Mouse (Mus musculus) thymus, postnatal 36 days (tissue): Measurements from ENCODE around the gene Wfdc1.

Experiments
- DNase-seq, 2 experiments: peaks; one replicate each; pipeline ENCODE4 v3.0.0; 2022; ENCODE audit warnings: mixed read lengths in 2 of 2

Wfdc1 gene

GRCm38 (mm10) chr8:119666219-119666951, at the start of gene Wfdc1:
Gene Wfdc1 (plus strand): TSS chr8:119666365.
- no peak for DNase-seq

GRCm38 (mm10) chr8:119616811-119617210, 49.4 kb upstream of the Wfdc1 start:
- no peak for DNase-seq

- no peak for DNase-seq
Measured at GRCm38 (mm10) chr8:119617586-119617985, 48.6 kb upstream of the Wfdc1 start.

GRCm38 (mm10) chr8:119618887-119619286, 47.3 kb upstream of the Wfdc1 start:
- DNase-seq: no peak

GRCm38 (mm10) chr8:119620116-119620840, 45.9 kb upstream of the Wfdc1 start:
- DNase-seq: no peak

GRCm38 (mm10) chr8:119620848-119621465, 45.2 kb upstream of the Wfdc1 start:
- DNase-seq: no peak

- no peak for DNase-seq
Measured at GRCm38 (mm10) chr8:119622555-119622954, 43.6 kb upstream of the Wfdc1 start.

GRCm38 (mm10) chr8:119623061-119623460, 43.1 kb upstream of the Wfdc1 start:
- DNase-seq: no peak

- no peak for DNase-seq
Measured at GRCm38 (mm10) chr8:119623744-119624143, 42.4 kb upstream of the Wfdc1 start.

GRCm38 (mm10) chr8:119624916-119625315, 41.2 kb upstream of the Wfdc1 start:
- no peak for DNase-seq

- DNase-seq: no peak
Measured at GRCm38 (mm10) chr8:119625788-119626187, 40.4 kb upstream of the Wfdc1 start.

- no peak for DNase-seq
Measured at GRCm38 (mm10) chr8:119627199-119627598, 39.0 kb upstream of the Wfdc1 start.

- no peak for DNase-seq
Measured at GRCm38 (mm10) chr8:119627613-119628359, 38.4 kb upstream of the Wfdc1 start.

- DNase-seq: no peak
Measured at GRCm38 (mm10) chr8:119630841-119631240, 35.3 kb upstream of the Wfdc1 start.

GRCm38 (mm10) chr8:119632246-119632645, 33.9 kb upstream of the Wfdc1 start:
- DNase-seq: no peak

GRCm38 (mm10) chr8:119632909-119633308, 33.3 kb upstream of the Wfdc1 start:
- DNase-seq: no peak

GRCm38 (mm10) chr8:119634616-119635336, 31.4 kb upstream of the Wfdc1 start:
- DNase-seq: no peak

GRCm38 (mm10) chr8:119635378-119635777, 30.8 kb upstream of the Wfdc1 start, which contains the start of gene Kcng4:
Gene Kcng4 (minus strand): TSS chr8:119635680.
- DNase-seq: no peak

- no peak for DNase-seq
Measured at GRCm38 (mm10) chr8:119635958-119636357, 30.2 kb upstream of the Wfdc1 start.

- no peak for DNase-seq
Measured at GRCm38 (mm10) chr8:119636766-119637165, 29.4 kb upstream of the Wfdc1 start.

GRCm38 (mm10) chr8:119637381-119637780, 28.8 kb upstream of the Wfdc1 start:
- DNase-seq: no peak

- DNase-seq: no peak
Measured at GRCm38 (mm10) chr8:119638261-119638660, 27.9 kb upstream of the Wfdc1 start.
